Mouse (Mus musculus): ENCODE measurements at regions not wholly inside any gene's neighbourhood (a gene's known extent, or its start where the extent isn't known, plus 50 kb on each side); places are given as distances from the start of the nearest gene placed in this dataset.

- H3K4me2 ChIP-seq (replicated peaks; ENCODE audit: low read depth, low read length), result no peak overlapping the region
- H3K4me3 ChIP-seq (ENCODE audit: low read depth, low read length), result no peak overlapping the region
- no peak overlapping the region for H3K27ac ChIP-seq (ENCODE audit: low read length)
- H3K4me1 ChIP-seq (ENCODE audit: control insufficient read depth, insufficient read depth, low read length), result no peaks in the 10 kb centered on the region
- no peaks in the 10 kb centered on the region for H3K9me3 ChIP-seq (ENCODE audit: control insufficient read depth, low read depth, low read length)
- H3K36me3 ChIP-seq (ENCODE audit: control insufficient read depth, insufficient read depth, low read length), result no peaks in the 10 kb centered on the region
- no peaks in the 10 kb centered on the region for H3K27me3 ChIP-seq (ENCODE audit: control insufficient read depth, insufficient read depth, low read length)
- H3K9ac ChIP-seq (replicated peaks; ENCODE audit: low read depth, low read length), result no peak overlapping the region
- WGBS, result 35% methylated on average over 2 of the region's 2 CpGs
- ATAC-seq (ENCODE audit: insufficient number of reproducible peaks, insufficient read depth, low FRiP score, low read depth), result no peak
These were observed 243.1 kb downstream of the Pdgfc start for GRCm38 (mm10) chr3:81279266-81279665.

DNA sequence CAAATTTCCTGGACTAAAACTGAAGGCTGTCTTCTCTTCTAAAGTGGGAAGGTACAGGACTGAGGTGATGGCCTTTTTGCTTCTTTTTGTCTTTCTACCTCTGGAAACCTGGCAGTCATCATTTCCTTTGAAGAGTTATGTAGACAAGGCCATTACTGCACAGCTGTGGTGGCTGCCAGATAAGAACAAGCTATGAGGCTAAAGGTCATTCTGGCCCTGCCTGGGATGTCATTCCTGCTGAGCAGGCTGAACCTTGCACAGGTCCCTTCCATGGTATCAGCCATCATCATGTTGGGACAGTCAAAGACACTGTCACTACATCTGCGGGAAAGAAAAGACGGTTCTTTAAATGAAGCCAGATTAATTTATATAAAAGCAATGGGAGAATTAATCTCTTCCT, 253.5 kb downstream of the Pdgfc start:
- WGBS, result 94% methylated on average over 2 of the region's 2 CpGs
- H3K27me3 ChIP-seq (ENCODE audit: control insufficient read depth, insufficient read depth, low read length), result no peaks in the 10 kb centered on the region
- H3K27ac ChIP-seq (ENCODE audit: low read length), result no peak overlapping the region
- H3K4me3 ChIP-seq (ENCODE audit: low read depth, low read length), result no peak overlapping the region
- H3K4me2 ChIP-seq (replicated peaks; ENCODE audit: low read depth, low read length), result no peak overlapping the region
- no peaks in the 10 kb centered on the region for H3K36me3 ChIP-seq (ENCODE audit: control insufficient read depth, insufficient read depth, low read length)
- no peaks in the 10 kb centered on the region for H3K9me3 ChIP-seq (ENCODE audit: control insufficient read depth, low read depth, low read length)
- H3K4me1 ChIP-seq (ENCODE audit: control insufficient read depth, insufficient read depth, low read length), result no peaks in the 10 kb centered on the region
- no peak for ATAC-seq (ENCODE audit: insufficient number of reproducible peaks, insufficient read depth, low FRiP score, low read depth)
- H3K9ac ChIP-seq (replicated peaks; ENCODE audit: low read depth, low read length), result no peak overlapping the region

DNA sequence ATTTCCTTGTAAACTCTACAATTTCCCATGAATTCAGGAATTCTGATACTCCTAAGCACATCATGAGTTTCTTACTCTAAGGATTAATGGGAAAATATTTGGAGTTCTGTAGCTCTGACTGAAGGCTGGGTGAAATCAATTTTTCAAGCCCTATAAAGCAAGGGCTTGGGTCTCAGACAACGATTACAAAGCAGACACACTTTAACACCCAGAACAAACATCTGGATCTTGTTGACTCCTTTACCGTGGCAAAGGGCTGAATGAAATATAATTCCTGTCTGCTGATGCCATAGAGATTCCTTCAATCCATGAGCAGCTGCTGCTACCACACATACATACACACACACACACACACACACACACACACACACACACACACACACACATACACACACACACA, 256.2 kb downstream of the Pdgfc start:
- Histone ChIP-seq H3K4me3 (ENCODE audit: low read depth, low read length) (no peak overlapping the region), H3K27ac (ENCODE audit: low read length) (no peak overlapping the region), H3K4me2 (replicated peaks; ENCODE audit: low read depth, low read length) (no peak overlapping the region), H3K9me3 (ENCODE audit: control insufficient read depth, low read depth, low read length) (no peaks in the 10 kb centered on the region), H3K27me3 (ENCODE audit: control insufficient read depth, insufficient read depth, low read length) (no peaks in the 10 kb centered on the region), H3K36me3 (ENCODE audit: control insufficient read depth, insufficient read depth, low read length) (no peaks in the 10 kb centered on the region), H3K9ac (replicated peaks; ENCODE audit: low read depth, low read length) (no peak overlapping the region), H3K4me1 (ENCODE audit: control insufficient read depth, insufficient read depth, low read length) (no peaks in the 10 kb centered on the region)
- 10% methylated on average over 2 of the region's 2 CpGs for WGBS
- no peak for ATAC-seq (ENCODE audit: insufficient number of reproducible peaks, insufficient read depth, low FRiP score, low read depth)

DNA sequence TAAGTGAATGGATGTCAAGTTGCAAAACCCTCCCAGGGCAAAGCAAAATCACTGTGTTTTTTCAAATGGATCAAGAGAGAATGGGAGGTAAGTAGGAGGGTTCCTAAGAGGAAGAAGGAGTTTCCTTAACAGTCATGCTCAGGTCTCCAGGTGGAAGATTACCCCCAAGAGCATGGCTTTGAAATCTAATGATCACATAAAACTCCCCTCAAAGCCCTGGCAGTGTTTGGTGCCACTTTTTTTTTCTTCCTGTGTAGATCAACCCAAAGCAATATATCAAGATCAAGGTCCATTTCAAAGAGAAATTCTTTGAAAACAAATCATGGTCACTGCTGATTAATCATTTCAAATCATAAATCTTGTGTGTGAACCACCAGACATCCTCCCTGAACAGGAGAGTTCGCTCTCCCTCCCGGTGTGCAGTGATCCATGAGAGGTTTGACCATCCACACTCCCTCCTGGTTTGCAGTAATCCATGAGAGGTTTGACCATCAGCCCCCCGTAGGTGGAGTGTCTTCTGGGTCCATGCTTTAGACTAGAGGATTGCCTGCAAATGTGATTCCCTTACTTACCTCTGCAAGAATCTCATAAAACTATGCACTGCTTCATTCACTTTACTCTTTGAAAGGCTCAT, 257.1 kb downstream of the Pdgfc start:
- H3K36me3 ChIP-seq (ENCODE audit: control insufficient read depth, insufficient read depth, low read length), result no peaks in the 10 kb centered on the region
- 52% methylated on average over 3 of the region's 3 CpGs for WGBS
- H3K4me3 ChIP-seq (ENCODE audit: low read depth, low read length), result no peak overlapping the region
- ATAC-seq (ENCODE audit: insufficient number of reproducible peaks, insufficient read depth, low FRiP score, low read depth), result no peak
- no peaks in the 10 kb centered on the region for H3K4me1 ChIP-seq (ENCODE audit: control insufficient read depth, insufficient read depth, low read length)
- H3K9me3 ChIP-seq (ENCODE audit: control insufficient read depth, low read depth, low read length), result no peaks in the 10 kb centered on the region
- H3K27ac ChIP-seq (ENCODE audit: low read length), result no peak overlapping the region
- no peaks in the 10 kb centered on the region for H3K27me3 ChIP-seq (ENCODE audit: control insufficient read depth, insufficient read depth, low read length)
- no peak overlapping the region for H3K9ac ChIP-seq (replicated peaks; ENCODE audit: low read depth, low read length)
- no peak overlapping the region for H3K4me2 ChIP-seq (replicated peaks; ENCODE audit: low read depth, low read length)

- Histone ChIP-seq H3K4me2 (replicated peaks; ENCODE audit: low read depth, low read length) (no peak overlapping the region), H3K4me3 (ENCODE audit: low read depth, low read length) (no peak overlapping the region), H3K36me3 (ENCODE audit: control insufficient read depth, insufficient read depth, low read length) (no peaks in the 10 kb centered on the region), H3K27ac (ENCODE audit: low read length) (no peak overlapping the region), H3K9me3 (ENCODE audit: control insufficient read depth, low read depth, low read length) (no peaks in the 10 kb centered on the region), H3K9ac (replicated peaks; ENCODE audit: low read depth, low read length) (no peak overlapping the region), H3K4me1 (ENCODE audit: control insufficient read depth, insufficient read depth, low read length) (no peaks in the 10 kb centered on the region), H3K27me3 (ENCODE audit: control insufficient read depth, insufficient read depth, low read length) (no peaks in the 10 kb centered on the region)
- no peak for ATAC-seq (ENCODE audit: insufficient number of reproducible peaks, insufficient read depth, low FRiP score, low read depth)
- 84% methylated on average over 5 of the region's 5 CpGs for WGBS
These were observed 268.0 kb downstream of the Pdgfc start for GRCm38 (mm10) chr3:81304017-81304791.

DNA sequence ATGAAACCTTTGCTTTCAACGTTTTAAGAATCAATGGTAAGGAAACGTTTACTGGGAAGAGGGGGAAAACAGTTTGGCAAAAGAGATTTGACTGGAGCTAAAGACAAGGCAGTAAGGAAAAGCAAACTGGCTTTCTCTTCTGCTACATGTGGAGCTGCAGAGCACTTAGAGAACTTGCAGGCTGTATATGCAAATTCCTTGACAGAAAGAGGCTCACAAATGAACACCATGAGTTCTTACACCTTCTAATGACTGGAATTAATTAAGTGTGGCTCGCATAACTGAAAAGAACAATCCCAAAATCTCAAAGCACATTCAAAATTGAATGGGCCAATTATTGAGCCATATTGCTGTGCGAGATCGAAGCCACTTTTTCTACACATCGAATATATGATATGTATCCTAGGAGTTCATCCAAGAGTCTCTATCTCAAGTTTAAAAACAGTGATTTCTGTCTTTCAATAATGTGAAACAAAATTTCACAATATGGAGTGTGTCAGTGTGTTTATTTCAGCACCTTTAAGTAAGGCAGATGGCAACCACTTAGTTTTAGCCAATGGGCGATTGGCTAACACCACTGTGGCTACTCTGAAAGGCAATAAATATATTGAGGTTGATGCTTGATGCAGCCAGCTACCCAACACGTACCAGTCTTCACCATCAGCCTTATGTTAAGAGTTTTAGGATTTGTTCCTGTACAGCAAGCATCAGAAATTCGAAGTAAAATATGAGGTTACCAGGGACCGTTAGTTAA, 269.4 kb downstream of the Pdgfc start:
- Histone ChIP-seq H3K9me3 (ENCODE audit: control insufficient read depth, low read depth, low read length) (no peaks in the 10 kb centered on the region), H3K27ac (ENCODE audit: low read length) (no peak overlapping the region), H3K36me3 (ENCODE audit: control insufficient read depth, insufficient read depth, low read length) (no peaks in the 10 kb centered on the region), H3K9ac (replicated peaks; ENCODE audit: low read depth, low read length) (no peak overlapping the region), H3K4me2 (replicated peaks; ENCODE audit: low read depth, low read length) (no peak overlapping the region), H3K4me3 (ENCODE audit: low read depth, low read length) (no peak overlapping the region), H3K4me1 (ENCODE audit: control insufficient read depth, insufficient read depth, low read length) (no peaks in the 10 kb centered on the region), H3K27me3 (ENCODE audit: control insufficient read depth, insufficient read depth, low read length) (no peaks in the 10 kb centered on the region)
- no peak for ATAC-seq (ENCODE audit: insufficient number of reproducible peaks, insufficient read depth, low FRiP score, low read depth)
- WGBS, result 81% methylated on average over 10 of the region's 10 CpGs

DNA sequence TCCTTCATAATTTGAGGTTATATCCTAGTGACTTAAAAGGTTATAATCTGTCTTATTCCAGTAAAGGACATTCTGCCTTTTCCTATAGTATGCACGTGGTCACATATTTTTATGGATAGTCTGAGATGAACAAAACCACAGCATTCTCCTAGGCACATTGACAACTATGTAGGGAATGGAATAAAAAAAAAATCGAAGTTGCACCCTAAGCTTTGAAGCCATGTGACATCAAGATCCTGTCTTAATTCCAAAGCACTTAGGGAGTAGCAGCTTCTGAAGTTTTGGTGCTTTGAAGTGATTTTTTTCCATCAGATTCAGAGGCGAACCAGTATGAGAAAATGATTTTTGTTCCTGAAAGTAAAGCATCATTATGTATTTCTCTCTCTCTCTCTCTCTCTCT, 290.6 kb downstream of the Pdgfc start:
- H3K27ac ChIP-seq (ENCODE audit: low read length), result no peak overlapping the region
- H3K4me3 ChIP-seq (ENCODE audit: low read depth, low read length), result no peak overlapping the region
- no peaks in the 10 kb centered on the region for H3K9me3 ChIP-seq (ENCODE audit: control insufficient read depth, low read depth, low read length)
- 61% methylated on average over 3 of the region's 3 CpGs for WGBS
- no peaks in the 10 kb centered on the region for H3K27me3 ChIP-seq (ENCODE audit: control insufficient read depth, insufficient read depth, low read length)
- no peak for ATAC-seq (ENCODE audit: insufficient number of reproducible peaks, insufficient read depth, low FRiP score, low read depth)
- H3K9ac ChIP-seq (replicated peaks; ENCODE audit: low read depth, low read length), result no peak overlapping the region
- no peaks in the 10 kb centered on the region for H3K36me3 ChIP-seq (ENCODE audit: control insufficient read depth, insufficient read depth, low read length)
- H3K4me2 ChIP-seq (replicated peaks; ENCODE audit: low read depth, low read length), result no peak overlapping the region
- H3K4me1 ChIP-seq (ENCODE audit: control insufficient read depth, insufficient read depth, low read length), result no peaks in the 10 kb centered on the region

GRCm38 (mm10) chr3:81351739-81352138, 315.5 kb downstream of the Pdgfc start:
- no peak overlapping the region for H3K9ac ChIP-seq (replicated peaks; ENCODE audit: low read depth, low read length)
- ATAC-seq (ENCODE audit: insufficient number of reproducible peaks, insufficient read depth, low FRiP score, low read depth), result no peak
- WGBS, result 92% methylated on average over 15 of the region's 15 CpGs
- no peak overlapping the region for H3K4me3 ChIP-seq (ENCODE audit: low read depth, low read length)
- H3K27ac ChIP-seq (ENCODE audit: low read length), result no peak overlapping the region
- no peaks in the 10 kb centered on the region for H3K36me3 ChIP-seq (ENCODE audit: control insufficient read depth, insufficient read depth, low read length)
- H3K27me3 ChIP-seq (ENCODE audit: control insufficient read depth, insufficient read depth, low read length), result no peaks in the 10 kb centered on the region
- no peak overlapping the region for H3K4me2 ChIP-seq (replicated peaks; ENCODE audit: low read depth, low read length)
- no peaks in the 10 kb centered on the region for H3K9me3 ChIP-seq (ENCODE audit: control insufficient read depth, low read depth, low read length)
- H3K4me1 ChIP-seq (ENCODE audit: control insufficient read depth, insufficient read depth, low read length), result no peaks in the 10 kb centered on the region

Data from stomach, embryonic 14.5 days (tissue).